Mouse (Mus musculus): Measurements from ENCODE around the gene Daxx. TPM values are rescaled to one million over a fixed set of nuclear protein-coding genes. Genes with fewer than 3 reads are reported as not detected.

Gene Daxx
- polyA plus RNA-seq, 1 experiment from 2014 or later = 59.4 TPM

DNA sequence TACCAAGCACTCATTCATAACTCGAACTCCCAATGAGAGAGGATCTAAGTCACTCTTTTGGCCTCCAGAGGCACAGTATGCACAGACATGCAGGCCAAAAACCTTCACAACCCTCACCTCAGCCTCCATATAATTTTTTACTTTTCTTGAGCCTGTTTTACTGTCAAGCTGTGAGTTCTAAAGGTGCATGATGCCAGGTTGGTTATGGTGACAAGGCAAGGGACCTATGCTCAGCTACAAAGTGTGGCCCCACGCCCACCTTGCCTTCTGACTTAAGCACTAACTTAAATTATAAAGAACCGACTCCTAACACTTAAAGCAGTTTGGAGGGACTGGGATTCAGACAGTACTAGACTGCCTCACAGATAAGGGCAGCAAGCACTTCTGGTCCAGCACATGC lies 44.1 kb downstream of the Daxx start:
- H3K36me3 ChIP-seq (replicated peaks) = peaks cover 14% of the 10 kb centered on the region
- no peak overlapping the region for H3K4me2 ChIP-seq
- H3K4me1 ChIP-seq = peaks cover 76% of the 10 kb centered on the region
- no peak for ATAC-seq (replicated peaks)
- 78% methylated on average over 3 of the region's 3 CpGs for WGBS
- no peaks in the 10 kb centered on the region for H3K27me3 ChIP-seq (replicated peaks)
- H3K9ac ChIP-seq = no peak overlapping the region
- H3K9me3 ChIP-seq = no peaks in the 10 kb centered on the region
- peak overlapping the region; percentile 4; the same call in 1 of the 2 replicates for H3K27ac ChIP-seq
- no peak overlapping the region for H3K4me3 ChIP-seq

DNA sequence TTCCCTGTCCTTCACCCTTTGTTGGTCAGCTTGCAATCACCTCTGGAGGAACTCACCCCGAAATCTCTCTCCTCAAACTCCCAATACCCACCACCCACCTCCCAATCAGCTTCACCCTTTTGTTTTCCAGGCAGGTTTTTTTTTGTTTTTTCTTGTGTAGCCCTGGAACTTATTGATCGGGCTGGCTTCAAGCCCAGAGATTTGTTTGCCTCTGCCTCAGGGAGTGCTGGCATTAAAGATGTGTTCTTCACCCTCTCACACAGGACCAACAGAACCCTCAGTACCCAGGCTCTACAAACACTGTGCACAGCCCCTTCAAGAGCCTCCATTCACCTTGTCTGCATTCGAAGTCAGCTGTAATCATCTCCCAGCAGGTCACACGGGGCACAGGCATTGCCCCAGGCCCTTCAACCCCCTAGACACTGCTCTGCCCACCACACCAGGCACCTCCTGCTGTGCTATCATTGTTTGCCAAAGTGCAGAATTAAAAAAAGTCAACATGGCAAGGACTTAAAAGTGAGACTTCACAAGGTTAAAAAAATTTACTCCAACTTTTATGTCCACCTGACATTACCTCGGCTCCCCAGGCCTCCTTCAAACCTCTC lies 44.8 kb downstream of the Daxx start:
- Histone ChIP-seq H3K4me2 (peak overlapping the region; percentile 83), H3K9me3 (no peaks in the 10 kb centered on the region), H3K4me1 (peaks cover 73% of the 10 kb centered on the region), H3K4me3 (peak overlapping the region; percentile 94), H3K27ac (no peak overlapping the region), H3K9ac (peak overlapping the region; percentile 93), H3K27me3 (replicated peaks) (no peaks in the 10 kb centered on the region), H3K36me3 (replicated peaks) (peaks cover 16% of the 10 kb centered on the region)
- no peak for ATAC-seq (replicated peaks)
- WGBS = 51% methylated on average over 5 of the region's 5 CpGs

DNA sequence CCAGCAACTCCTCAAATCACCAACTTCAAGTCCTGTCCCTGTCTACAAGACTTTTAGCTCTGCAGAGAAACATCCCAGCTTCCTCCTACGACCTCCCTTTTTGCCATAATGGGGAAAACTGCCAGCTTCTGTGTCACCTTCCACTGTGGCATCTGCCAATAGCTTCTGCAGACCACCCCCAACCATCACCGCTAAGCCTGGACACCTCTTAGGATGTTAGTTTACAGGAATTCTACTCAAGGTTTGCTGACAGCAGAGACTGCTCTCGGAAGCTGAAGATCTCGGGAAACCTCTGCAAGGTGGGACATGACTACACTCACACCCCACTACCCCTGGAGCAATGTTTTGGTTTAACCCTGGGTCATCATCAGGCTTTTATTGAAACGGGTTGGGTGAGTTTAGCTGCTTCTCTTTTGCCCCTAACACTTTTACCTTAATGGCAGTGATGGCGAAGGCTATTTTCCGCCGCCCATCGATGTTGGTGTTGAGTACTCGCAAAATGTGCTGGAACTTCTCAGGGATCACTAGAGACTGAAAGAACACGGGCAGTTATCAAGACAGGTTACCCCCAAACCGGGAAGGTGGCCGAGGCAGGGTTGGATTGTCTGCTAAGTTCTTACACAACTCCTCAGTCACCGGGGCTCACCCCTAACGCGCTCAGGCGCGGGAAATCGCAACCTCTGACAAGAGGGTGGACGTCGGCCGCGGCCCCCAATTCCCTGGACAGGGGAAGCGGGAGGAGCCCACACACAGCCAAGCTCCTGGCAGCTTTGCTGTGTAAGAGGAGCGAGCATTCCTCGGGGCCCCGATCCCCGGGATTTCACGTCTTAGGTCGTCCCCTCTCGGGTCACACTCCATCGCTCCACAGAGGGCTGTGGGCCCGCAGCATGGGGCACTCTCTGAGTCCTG lies 45.7 kb downstream of the Daxx start:
- 1% methylated on average over 33 of the region's 33 CpGs for WGBS

DNA sequence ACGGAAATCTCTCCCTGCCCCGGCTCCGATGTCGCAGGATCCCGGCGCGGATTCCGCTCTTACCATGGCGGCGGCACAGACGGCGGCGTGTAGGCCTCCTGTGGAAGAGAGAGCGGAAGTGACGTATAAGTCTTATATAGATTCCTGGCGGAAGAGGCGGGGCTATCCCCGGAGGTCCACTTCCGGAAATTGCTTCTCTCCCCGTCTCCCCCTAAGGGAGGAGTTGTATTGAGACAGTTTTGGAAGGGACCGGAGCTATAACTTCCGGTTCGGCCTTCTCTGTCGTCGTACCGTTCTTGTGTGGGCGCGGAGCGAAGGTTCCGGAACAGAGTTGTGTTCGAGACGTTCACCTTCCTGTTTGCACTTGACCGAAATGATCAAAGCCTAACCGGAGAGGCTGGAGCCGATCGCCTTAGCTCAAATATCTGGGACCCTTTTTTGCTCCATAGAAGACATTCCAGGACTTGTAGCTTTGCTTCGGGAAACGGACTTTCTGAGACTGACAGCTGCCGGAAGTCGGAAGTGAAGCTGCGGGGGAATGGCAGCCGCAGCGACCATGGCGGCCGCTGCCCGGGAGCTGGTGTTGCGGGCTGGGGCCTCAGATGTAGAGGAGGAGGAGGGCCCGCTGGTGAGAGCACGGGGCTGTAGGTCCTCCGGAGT lies 46.5 kb downstream of the Daxx start, which contains the start of the genes Vps52 and Rps18:
Gene Vps52 (plus strand): TSS at position 258 of the 660 bp plus-strand sequence.
Gene Rps18 (minus strand): TSS at position 447 of the 660 bp plus-strand sequence.
- peak; percentile 90 for ATAC-seq (replicated peaks)
- H3K27me3 ChIP-seq (replicated peaks) = no peaks in the 10 kb centered on the region
- H3K9me3 ChIP-seq = no peaks in the 10 kb centered on the region
- peak within 1 kb of the TSS; percentile 94 for H3K4me3 ChIP-seq
- peak within 1 kb of the TSS; percentile 83 for H3K4me2 ChIP-seq
- H3K4me1 ChIP-seq = peaks cover 57% of the 10 kb centered on the region
- peak within 1 kb of the TSS; percentile 94 for H3K27ac ChIP-seq
- peak within 1 kb of the TSS; percentile 93 for H3K9ac ChIP-seq
- WGBS = under 1% methylated on average over 50 of the region's 50 CpGs
- peaks cover 30% of the 10 kb centered on the region for H3K36me3 ChIP-seq (replicated peaks)

More for the DNA sequence above, 45.7 kb downstream of the Daxx start:
- H3K27me3 ChIP-seq (replicated peaks) = no peaks in the 10 kb centered on the region
- H3K27ac ChIP-seq = peak overlapping the region; percentile 87
- H3K9ac ChIP-seq = peak overlapping the region; percentile 93
- H3K9me3 ChIP-seq = no peaks in the 10 kb centered on the region
- peak overlapping the region; percentile 83 for H3K4me2 ChIP-seq
- peak overlapping the region; percentile 94 for H3K4me3 ChIP-seq
- ATAC-seq (replicated peaks) = peak; percentile 61
- peaks cover 25% of the 10 kb centered on the region for H3K36me3 ChIP-seq (replicated peaks)
- H3K4me1 ChIP-seq = peaks cover 65% of the 10 kb centered on the region

DNA sequence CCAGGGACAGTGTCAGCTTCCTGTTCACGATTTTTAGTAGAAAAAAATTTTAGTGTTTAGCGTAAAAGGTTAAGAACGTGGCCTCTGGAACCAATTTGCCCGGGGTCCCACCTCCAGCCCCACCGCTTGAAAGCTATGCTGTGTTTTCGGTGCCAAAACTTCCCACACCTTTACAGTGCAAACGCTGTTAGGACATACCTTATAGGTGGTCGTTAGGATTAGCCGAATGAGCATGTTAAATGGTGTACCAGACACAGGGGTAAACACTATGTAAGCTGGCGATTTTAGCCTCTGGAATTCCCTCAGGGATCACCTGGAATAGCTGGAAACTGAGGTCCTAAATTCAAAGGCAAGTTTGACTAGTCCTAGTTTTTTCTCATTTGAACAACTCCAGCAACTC lies 47.1 kb downstream of the Daxx start:
- Histone ChIP-seq H3K4me1 (peaks cover 51% of the 10 kb centered on the region), H3K9me3 (no peaks in the 10 kb centered on the region), H3K9ac (peak overlapping the region; percentile 82), H3K36me3 (replicated peaks) (peaks cover 36% of the 10 kb centered on the region), H3K27me3 (replicated peaks) (no peaks in the 10 kb centered on the region), H3K4me2 (peak overlapping the region; percentile 79), H3K27ac (peak overlapping the region; percentile 94), H3K4me3 (peak overlapping the region; percentile 94)
- WGBS = 8% methylated on average over 10 of the region's 10 CpGs
- no peak for ATAC-seq (replicated peaks)

DNA sequence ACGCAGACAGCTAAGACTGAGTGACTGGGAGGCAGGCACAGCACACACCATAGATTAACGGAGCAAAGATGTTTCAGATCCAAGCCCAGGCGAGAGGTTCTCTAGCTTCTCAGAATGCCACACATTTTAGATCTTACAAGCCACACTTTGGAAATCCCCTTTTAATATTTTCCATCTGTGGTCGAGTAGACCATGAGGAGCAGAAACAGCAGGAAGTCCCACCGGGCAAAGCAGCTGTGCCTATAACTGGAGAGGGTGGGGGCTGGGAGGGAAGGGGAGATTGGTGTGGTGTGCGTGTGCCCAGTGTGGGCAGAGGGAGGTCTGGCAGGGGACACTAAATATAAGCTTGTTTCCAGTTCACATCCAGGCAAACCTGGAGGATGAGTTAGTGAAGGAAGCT lies 48.3 kb downstream of the Daxx start:
- Histone ChIP-seq H3K9ac (no peak overlapping the region), H3K36me3 (replicated peaks) (peaks cover 36% of the 10 kb centered on the region), H3K4me1 (peaks cover 41% of the 10 kb centered on the region), H3K27me3 (replicated peaks) (no peaks in the 10 kb centered on the region), H3K4me3 (no peak overlapping the region), H3K9me3 (no peaks in the 10 kb centered on the region), H3K27ac (no peak overlapping the region), H3K4me2 (no peak overlapping the region)
- 91% methylated on average over 6 of the region's 6 CpGs for WGBS
- no peak for ATAC-seq (replicated peaks)

DNA sequence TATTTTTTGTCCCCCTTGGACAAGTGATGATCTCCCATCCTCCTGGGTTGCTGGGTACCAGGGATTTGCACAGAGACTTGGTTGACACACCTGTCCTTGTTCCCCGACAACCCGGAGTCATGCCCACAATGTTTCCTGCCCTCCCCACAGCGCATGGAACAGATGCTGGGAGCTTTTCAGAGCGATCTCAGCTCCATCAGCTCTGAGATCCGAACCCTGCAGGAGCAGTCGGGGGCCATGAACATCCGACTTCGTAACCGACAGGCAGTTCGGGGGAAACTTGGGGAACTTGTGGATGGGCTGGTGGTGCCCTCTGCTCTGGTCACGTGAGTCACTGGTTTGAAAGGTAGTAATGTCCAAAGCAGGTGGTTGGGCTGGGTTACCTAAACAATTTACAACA lies 49.2 kb downstream of the Daxx start:
- no peak overlapping the region for H3K4me2 ChIP-seq
- peaks cover 31% of the 10 kb centered on the region for H3K4me1 ChIP-seq
- no peak overlapping the region for H3K9ac ChIP-seq
- H3K4me3 ChIP-seq = no peak overlapping the region
- H3K36me3 ChIP-seq (replicated peaks) = peaks cover 36% of the 10 kb centered on the region
- 96% methylated on average over 11 of the region's 11 CpGs for WGBS
- H3K27me3 ChIP-seq (replicated peaks) = no peaks in the 10 kb centered on the region
- H3K27ac ChIP-seq = no peak overlapping the region
- no peaks in the 10 kb centered on the region for H3K9me3 ChIP-seq
- ATAC-seq (replicated peaks) = no peak

DNA sequence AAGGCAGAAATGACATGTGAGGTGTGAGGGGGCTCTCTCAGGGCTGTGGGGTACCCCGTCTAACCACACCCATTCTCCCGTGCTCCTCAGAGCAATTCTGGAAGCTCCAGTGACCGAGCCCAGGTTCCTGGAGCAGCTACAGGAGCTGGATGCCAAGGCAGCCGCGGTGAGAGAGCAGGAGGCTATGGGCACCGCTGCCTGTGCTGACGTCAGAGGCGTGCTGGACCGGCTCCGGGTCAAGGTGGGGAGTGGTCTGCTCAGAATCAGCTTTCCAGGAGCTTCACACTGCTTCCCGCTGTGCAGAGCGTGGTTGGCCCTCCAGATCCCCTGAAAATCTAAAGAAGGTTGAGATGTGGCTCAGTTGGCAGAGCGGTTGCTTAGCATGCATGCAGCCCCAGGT lies 49.9 kb downstream of the Daxx start:
- H3K4me2 ChIP-seq = no peak overlapping the region
- H3K9me3 ChIP-seq = no peaks in the 10 kb centered on the region
- no peak overlapping the region for H3K9ac ChIP-seq
- H3K4me1 ChIP-seq = peaks cover 24% of the 10 kb centered on the region
- H3K36me3 ChIP-seq (replicated peaks) = peaks cover 35% of the 10 kb centered on the region; the same call in 1 of the 2 replicates
- H3K27ac ChIP-seq = no peak overlapping the region
- ATAC-seq (replicated peaks) = no peak
- 95% methylated on average over 13 of the region's 13 CpGs for WGBS
- H3K4me3 ChIP-seq = no peak overlapping the region
- H3K27me3 ChIP-seq (replicated peaks) = no peaks in the 10 kb centered on the region

DNA sequence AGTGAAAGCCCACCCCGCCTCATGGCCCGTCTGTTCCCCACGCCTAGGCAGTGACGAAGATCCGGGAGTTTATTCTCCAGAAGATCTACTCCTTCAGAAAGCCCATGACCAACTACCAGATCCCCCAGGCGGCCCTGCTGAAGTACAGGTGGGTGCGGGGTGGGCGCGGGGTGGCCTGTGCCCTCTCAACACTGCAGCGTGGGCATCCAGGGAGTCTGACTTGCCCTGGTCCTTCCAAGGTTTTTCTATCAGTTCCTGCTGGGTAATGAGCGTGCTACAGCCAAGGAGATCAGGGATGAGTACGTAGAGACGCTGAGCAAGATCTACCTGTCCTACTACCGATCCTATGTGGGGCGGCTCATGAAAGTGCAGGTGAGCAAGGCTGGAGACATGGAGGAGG lies 50.7 kb downstream of the Daxx start:
- no peak overlapping the region for H3K4me3 ChIP-seq
- peaks cover 37% of the 10 kb centered on the region; the same call in 1 of the 2 replicates for H3K36me3 ChIP-seq (replicated peaks)
- H3K4me2 ChIP-seq = no peak overlapping the region
- peaks cover 16% of the 10 kb centered on the region for H3K4me1 ChIP-seq
- ATAC-seq (replicated peaks) = no peak
- no peaks in the 10 kb centered on the region for H3K9me3 ChIP-seq
- no peak overlapping the region for H3K27ac ChIP-seq
- 93% methylated on average over 15 of the region's 15 CpGs for WGBS
- H3K27me3 ChIP-seq (replicated peaks) = no peaks in the 10 kb centered on the region
- no peak overlapping the region for H3K9ac ChIP-seq

DNA sequence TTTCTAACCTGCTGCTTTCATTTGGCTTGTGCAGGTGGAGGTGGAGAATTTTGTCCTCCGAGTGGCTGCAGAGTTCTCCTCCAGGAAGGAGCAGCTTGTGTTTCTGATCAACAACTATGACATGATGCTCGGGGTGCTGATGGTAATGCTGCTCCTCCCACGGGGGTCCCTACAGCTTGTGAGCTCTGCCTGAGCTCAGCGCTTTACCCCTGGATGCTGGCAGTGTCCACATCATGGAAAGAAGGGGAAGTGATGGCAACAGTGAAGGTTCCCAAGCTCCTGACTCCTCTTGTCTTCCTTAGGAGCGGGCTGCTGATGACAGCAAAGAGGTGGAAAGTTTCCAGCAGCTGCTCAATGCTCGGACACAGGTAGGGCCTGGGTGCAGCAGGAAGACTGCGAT lies 53.7 kb downstream of the Daxx start:
- H3K9me3 ChIP-seq = no peaks in the 10 kb centered on the region
- ATAC-seq (replicated peaks) = no peak
- no peak overlapping the region for H3K4me3 ChIP-seq
- H3K27me3 ChIP-seq (replicated peaks) = no peaks in the 10 kb centered on the region
- H3K27ac ChIP-seq = no peak overlapping the region
- 0 out of 2 replicates have a peak, but pooled peaks cover 3% of the 10 kb centered on the region for H3K4me1 ChIP-seq
- no peak overlapping the region for H3K4me2 ChIP-seq
- no peak overlapping the region for H3K9ac ChIP-seq
- WGBS = 93% methylated on average over 7 of the region's 7 CpGs
- H3K36me3 ChIP-seq (replicated peaks) = peaks cover 44% of the 10 kb centered on the region; the same call in 1 of the 2 replicates

Data from midbrain, embryonic 15.5 days (tissue).